Mouse (Mus musculus) kidney, postnatal 4 days (tissue): ENCODE results near the gene Il21r.

ENCODE experiments used
- DNase-seq, 2 experiments: peaks; one replicate each; pipeline ENCODE4 v3.0.0; 2021; ENCODE audit warnings: mixed read lengths in 2 of 2

Il21r gene

DNA sequence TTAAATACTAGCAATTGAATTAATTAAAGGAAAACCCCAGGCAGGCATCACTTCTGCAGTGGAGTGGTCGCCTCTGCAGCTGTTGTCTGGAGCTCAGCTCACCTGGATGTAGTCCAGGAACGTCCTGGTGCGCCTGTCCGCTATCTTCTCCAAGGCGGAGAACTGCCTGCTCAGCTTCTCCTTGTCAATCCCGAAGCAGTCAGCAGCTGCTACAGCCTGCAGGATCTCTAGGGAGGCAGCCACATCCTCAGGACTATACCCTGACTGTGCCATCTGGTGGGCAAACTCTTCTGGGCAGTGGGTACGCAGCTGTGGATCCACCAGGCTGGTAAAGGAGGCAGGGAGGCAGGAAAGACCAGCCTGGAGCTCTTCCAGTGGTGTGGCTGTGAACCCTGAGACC lies 42.2 kb downstream of the Il21r start:
- no peak for DNase-seq

DNA sequence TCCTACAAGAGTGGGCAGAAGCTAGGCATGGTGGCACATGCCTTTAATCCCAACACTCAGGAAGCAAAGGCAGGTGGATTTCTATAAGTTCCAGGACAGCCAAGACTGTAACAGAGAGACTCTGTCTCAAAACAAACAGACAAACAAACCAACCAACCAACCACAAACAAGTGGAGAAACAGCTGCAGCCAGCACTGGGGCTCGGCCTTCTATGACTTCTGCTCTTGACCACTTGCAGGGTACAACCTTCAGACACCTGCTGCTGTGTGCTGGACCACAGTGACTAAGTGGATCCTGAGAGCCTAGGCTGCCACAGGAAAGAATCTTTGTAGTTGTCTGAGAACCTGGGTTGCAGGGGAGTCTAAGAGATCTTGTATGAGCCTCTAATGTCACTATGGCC lies 45.8 kb downstream of the Il21r start:
- DNase-seq: no peak

DNA sequence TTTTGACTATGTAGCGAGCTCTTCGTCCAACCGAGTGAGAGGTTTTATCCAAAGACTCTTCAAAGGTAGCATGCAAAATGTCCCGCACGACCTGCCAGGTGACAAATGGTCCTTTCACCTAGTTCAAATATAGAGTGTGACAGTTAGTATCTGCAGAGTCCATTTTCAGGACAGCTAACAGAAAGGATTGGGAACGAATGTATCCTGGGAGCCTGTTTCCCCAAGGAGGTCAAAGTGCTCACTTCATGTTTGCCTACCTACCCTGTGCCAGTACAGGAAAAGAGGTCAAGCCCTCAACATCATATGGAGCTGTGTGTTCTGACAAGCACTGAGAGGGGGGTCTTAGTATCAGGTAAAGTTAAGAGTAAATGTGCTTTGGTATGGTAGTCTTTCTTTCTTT lies 54.3 kb downstream of the Il21r start:
- DNase-seq: no peak

DNA sequence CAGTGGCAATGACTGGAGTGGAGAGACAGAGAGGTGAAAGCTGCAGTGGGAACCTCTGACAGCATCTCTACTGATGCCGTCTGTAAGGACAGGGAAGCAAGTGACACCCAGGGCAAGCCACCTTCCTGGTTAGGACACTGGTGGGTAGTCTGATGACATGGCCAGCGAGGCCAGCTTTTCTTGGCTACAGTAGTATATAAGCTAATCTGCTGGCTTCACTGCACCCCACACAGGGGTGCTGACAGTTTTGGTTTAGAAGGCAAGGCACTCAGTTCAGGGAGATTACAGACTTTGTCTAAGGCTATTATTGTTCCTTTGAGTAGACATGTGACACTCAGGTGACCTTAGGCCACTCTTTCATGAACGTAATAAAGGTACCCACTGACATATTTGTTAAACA lies 60.4 kb downstream of the Il21r start:
- DNase-seq: no peak

DNA sequence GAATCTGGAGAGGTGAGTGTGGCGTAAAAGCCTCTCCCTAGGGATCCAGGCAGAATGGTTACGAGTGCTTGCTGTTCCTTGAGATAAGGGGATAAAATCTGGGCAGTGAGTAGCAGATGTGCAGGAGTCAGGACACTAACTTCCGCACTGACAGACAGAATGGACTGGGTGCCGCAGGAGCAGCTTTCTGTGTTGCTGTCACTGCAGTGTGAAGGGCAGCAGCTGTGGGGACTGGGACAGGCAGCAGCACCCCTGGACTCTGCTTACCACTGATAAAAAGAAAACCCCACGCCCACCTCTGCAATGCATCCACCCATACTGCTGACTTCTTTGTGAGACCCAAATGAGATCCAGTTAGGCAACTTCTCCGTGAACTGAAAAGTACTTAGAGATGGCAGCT lies 67.6 kb downstream of the Il21r start:
- DNase-seq: no peak

DNA sequence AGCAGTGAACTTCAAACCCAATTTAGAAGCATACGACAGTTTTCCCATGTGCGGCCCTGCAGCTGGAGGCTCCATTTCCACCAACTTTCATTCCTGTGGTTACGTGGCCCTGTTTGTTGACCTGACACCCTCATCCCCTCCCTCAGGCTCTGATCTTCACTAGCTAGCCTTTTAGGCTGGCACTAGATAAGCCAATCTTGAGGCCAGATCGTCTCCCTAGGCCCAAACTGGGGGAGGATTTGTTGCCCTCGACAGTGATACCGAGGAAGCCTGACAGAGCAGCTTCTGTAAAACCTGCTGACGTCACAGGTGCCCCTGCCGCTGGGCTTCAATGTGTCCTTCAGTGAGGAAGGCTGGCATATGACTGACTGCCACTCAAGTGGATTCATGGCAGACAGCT lies 68.2 kb downstream of the Il21r start:
- DNase-seq: no peak

DNA sequence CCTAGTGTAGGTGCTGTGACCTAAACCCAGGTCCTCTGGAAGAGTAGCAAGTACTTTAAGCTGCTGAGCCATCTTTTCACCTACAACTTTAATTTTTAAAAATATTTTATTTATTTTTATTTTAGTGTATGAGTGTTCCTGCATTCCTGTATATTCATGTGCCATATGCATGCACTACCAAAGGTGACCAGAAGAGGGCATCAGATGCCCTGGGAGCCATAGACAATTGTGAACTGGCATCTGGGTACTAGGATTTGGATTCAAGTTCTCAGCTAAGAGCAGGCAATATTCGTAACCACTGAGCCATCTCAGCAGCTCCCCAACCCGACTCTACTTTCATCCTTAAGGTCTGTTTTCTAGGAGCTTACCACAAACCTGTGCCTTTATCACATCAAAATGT lies 71.7 kb downstream of the Il21r start:
- peak; percentile 64 to 66 for DNase-seq

DNA sequence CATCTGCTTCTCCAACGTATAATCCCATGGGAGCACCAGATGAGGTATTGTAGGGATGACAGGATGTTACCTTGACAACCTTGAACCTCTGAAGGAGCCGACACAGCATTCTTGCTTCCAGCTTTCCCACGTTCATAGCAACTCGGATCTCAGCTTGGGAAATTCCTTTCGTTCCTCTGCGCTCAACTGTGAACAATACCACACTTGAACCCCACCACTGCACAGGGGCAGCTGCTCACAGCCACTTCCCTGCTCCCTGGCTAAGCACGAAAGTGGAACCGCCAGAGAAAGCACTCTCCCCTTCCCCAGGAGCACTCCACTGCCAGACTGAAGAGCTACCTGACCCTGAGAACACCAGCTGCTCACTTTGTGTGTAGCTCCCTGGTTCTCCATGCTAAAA lies 75.5 kb downstream of the Il21r start:
- peak; percentile 44 to 63 for DNase-seq

DNA sequence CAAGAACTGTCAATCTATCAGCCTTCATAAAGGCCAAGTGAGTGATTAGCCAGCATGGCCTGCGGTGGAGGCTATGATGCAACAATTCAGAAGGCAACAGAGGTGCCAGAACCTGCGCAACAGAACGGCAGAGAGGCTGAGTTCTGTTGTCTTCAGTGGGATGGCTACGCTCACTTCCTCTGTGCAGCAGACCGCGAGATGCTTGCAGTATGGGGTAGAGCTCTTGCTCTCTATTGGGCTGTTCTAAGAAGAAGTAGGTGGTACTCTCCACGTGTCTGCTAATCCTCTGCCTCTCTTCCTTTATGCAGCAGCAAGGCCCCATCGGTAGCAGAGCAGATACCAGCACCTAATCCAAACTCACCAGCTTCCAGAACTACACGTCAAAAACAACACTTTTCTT lies 76.7 kb downstream of the Il21r start:
- DNase-seq: no peak
